Mouse (Mus musculus) stomach, postnatal 0 days (tissue): ENCODE measurements around the gene Ghrhr. TPM values are rescaled to one million over a fixed set of nuclear protein-coding genes. Genes with fewer than 3 reads are reported as not detected.

Source experiments
- ATAC-seq: fragments of 200-750 bp; cut with Nextera tagmentation; 2 replicates; pipeline ENCODE4 v1.8.0; 2017; ENCODE audit not compliant: low FRiP score, low TSS enrichment
- DNase-seq: peaks from one replicate; pipeline ENCODE4 v3.0.0-alpha.2; 2016; ENCODE audit warnings: low spot score
- H3K27ac ChIP-seq: fragments of 300-500 bp; sonication (generic); replicated peaks from 2 replicates; pipeline ENCODE4 v1.5.1; 2014; ENCODE audit warnings: mild to moderate bottlenecking, control low read depth
- H3K27me3 ChIP-seq: fragments of 300-500 bp; sonication (generic); 2 replicates; pipeline ENCODE4 v1.6.1; 2014; ENCODE audit warnings: low read length; ENCODE audit not compliant: control insufficient read depth, insufficient read depth
- H3K36me3 ChIP-seq: fragments of 300-500 bp; sonication (generic); 2 replicates; pipeline ENCODE4 v1.6.1; 2014; ENCODE audit warnings: low read length, mixed read lengths; ENCODE audit not compliant: control insufficient read depth, insufficient read depth
- H3K4me1 ChIP-seq: fragments of 300-500 bp; sonication (generic); replicated peaks from 2 replicates; pipeline ENCODE4 v1.6.1; 2014; ENCODE audit warnings: antibody characterized with exemption; ENCODE audit not compliant: control insufficient read depth, insufficient read depth
- H3K4me2 ChIP-seq: fragments of 300-500 bp; sonication (generic); replicated peaks from 2 replicates; pipeline ENCODE4 v1.6.1; 2014; ENCODE audit warnings: low read depth, mild to moderate bottlenecking, control low read depth, moderate library complexity
- H3K4me3 ChIP-seq: fragments of 300-500 bp; sonication (generic); 2 replicates; pipeline ENCODE4 v1.5.1; 2014; ENCODE audit warnings: low read depth, low read length, control low read depth
- H3K9ac ChIP-seq: fragments of 300-500 bp; sonication (generic); 2 replicates; pipeline ENCODE4 v1.6.1; 2014; ENCODE audit warnings: mild to moderate bottlenecking, low read length, control low read depth, mixed read lengths
- H3K9me3 ChIP-seq: fragments of 300-500 bp; sonication (generic); 2 replicates; pipeline ENCODE4 v1.6.1; 2016; ENCODE audit warnings: low read length; ENCODE audit not compliant: control insufficient read depth
- CTCF ChIP-seq: IDR thresholded peaks from 2 replicates; pipeline ENCODE4 v1.5.1; 2016; ENCODE audit warnings: antibody characterized with exemption, low read depth, mild to moderate bottlenecking, moderate library complexity
- EP300 ChIP-seq: optimal IDR thresholded peaks from 2 replicates; pipeline ENCODE3; 2016; ENCODE audit warnings: antibody characterized with exemption
- WGBS: fragments of 180-500 bp; shearing (Covaris S2); extraction: QIAGEN DNeasy Blood & Tissue Kit; methylation state at CpG from one replicate; pipeline ENCODE4 v1.1.7; 2014; 5-methylcytosine and 5-hydroxymethylcytosine counted together
- polyA plus RNA-seq: library from polyadenylated mRNA; unstranded; fragments of >200 nt; fragmentation: Nextera tagmentation; extraction: Ambion mirVana; gene quantifications from 2 replicates; pipeline ENCODE4 v1.2.1, GENCODE M21; 2015

The Ghrhr gene
- polyA plus RNA-seq, 1 experiment from 2014 or later = not detected

DNA sequence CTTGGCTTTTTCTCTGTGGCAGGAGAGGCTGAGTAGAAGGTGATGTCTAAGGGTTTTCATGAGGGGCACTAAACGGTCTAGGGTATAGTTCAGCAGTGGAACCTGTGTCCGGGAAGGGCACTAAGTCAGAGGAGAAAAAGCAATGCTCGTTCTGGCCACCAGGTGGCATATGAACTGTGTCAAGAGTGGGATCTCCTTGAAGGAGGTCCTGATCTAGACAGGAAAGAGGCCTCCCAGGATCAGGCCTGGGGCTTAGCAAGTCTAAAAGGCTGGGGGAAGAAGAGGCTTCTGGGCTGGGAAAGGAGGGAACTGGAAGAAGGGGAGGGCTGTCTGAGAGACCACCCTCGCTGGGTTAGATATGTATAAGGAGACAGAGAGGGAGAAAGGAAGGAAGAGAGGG, 16.4 kb downstream of the Ghrhr start:
- Histone ChIP-seq H3K4me1 (no peaks in the 10 kb centered on the region; the same call in 1 of the 2 replicates), H3K4me3 (no peak overlapping the region), H3K4me2 (no peak overlapping the region), H3K9ac (no peak overlapping the region), H3K27ac (no peak overlapping the region), H3K27me3 (no peaks in the 10 kb centered on the region), H3K9me3 (no peaks in the 10 kb centered on the region), H3K36me3 (no peaks in the 10 kb centered on the region)
- DNase-seq = peak; percentile 85
- WGBS = 8% methylated on average over 4 of the region's 4 CpGs
- TF ChIP-seq EP300 (no peak), CTCF (peak; percentile 92)
- ATAC-seq = peak; percentile 48; the same call in 1 of the 2 replicates

- DNase-seq (no peak), ATAC-seq (no peak)
- Histone ChIP-seq H3K36me3 (no peaks in the 10 kb centered on the region), H3K27ac (no peak overlapping the region), H3K9me3 (no peaks in the 10 kb centered on the region), H3K4me2 (no peak overlapping the region), H3K4me1 (no peaks in the 10 kb centered on the region; the same call in 1 of the 2 replicates), H3K27me3 (no peaks in the 10 kb centered on the region), H3K4me3 (no peak overlapping the region), H3K9ac (no peak overlapping the region)
- TF ChIP-seq EP300 (no peak), CTCF (no peak)
- WGBS = 74% methylated on average over 10 of the region's 10 CpGs
These were observed 18.8 kb downstream of the Ghrhr start for GRCm38 (mm10) chr6:55394854-55395253.

DNA sequence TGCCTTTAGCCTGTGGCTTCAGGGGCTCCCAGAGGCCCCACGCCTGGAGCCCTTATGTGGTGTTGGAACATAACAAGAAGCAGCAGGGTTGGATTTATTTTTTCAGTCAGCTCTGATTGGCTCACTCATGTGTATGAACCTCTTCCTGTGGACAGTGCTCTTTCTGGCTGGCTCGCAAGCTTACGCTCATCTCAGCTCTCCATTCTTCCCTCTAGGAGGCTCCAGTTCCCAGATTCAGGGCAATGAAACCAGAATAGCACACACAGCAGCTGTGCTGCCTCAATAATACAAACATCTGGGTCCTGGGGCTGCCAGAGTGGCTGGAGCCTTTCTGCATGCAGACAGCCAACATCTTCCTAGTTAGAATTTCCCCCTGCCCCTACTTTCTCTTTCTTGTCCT, 20.1 kb downstream of the Ghrhr start:
- TF ChIP-seq CTCF (peak; percentile 75), EP300 (no peak)
- Histone ChIP-seq H3K27me3 (no peaks in the 10 kb centered on the region), H3K9me3 (no peaks in the 10 kb centered on the region), H3K4me3 (no peak overlapping the region), H3K36me3 (no peaks in the 10 kb centered on the region), H3K4me1 (no peaks in the 10 kb centered on the region; the same call in 1 of the 2 replicates), H3K9ac (no peak overlapping the region), H3K27ac (peak overlapping the region; percentile 69; the same call in 1 of the 2 replicates), H3K4me2 (peak overlapping the region; percentile 25)
- ATAC-seq (peak; percentile 78; the same call in 1 of the 2 replicates), DNase-seq (peak; percentile 30)
- WGBS = 19% methylated on average over 3 of the region's 3 CpGs

GRCm38 (mm10) chr6:55396622-55397041, 20.5 kb downstream of the Ghrhr start:
- Histone ChIP-seq H3K36me3 (no peaks in the 10 kb centered on the region), H3K27me3 (no peaks in the 10 kb centered on the region), H3K9me3 (no peaks in the 10 kb centered on the region), H3K9ac (no peak overlapping the region), H3K4me1 (no peaks in the 10 kb centered on the region; the same call in 1 of the 2 replicates), H3K27ac (peak overlapping the region; percentile 69), H3K4me3 (no peak overlapping the region), H3K4me2 (peak overlapping the region; percentile 25)
- ATAC-seq = peak; percentile 41; the same call in 1 of the 2 replicates
- peak; percentile 37 for DNase-seq
- 47% methylated on average over 11 of the region's 11 CpGs for WGBS
- TF ChIP-seq CTCF = no peak
- TF ChIP-seq EP300 = no peak

DNA sequence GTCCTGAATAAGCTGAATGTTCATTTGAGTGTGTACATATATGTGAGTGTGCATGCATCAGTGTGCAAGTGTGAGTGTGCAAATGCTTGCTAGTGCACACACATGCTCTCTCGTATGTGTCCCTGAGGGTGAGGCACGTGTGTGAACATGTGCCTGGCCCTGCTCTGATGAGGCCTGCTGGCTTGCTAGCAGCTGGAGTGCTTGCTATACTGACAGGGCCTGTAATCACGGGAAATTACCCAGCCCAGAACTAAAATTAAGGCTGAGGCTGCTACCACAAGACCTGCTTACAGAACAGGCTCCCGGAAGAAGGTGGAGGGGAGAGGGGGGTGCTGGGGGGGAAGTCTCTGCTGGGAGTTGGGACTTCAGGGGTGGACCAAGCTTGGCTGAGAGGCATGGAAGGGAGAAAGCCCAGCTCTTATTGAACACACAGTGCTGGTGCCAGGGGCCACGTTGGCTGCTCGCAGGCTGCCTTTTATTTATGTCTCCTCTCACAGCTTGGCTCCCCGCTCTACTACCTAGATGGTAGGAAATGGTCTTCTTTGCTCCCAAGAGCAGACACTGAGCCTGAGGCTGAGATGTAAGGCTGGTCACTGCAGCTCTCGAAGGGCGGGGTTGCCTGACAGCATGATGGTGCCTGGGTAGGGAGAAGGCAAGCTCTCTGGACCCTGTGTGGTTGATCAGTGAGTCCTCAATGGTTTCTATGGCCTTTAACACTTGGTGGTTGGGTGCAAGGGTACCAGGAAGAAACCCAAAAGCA, 23.0 kb downstream of the Ghrhr start:
- 64% methylated on average over 9 of the region's 9 CpGs for WGBS
- no peak overlapping the region for H3K27ac ChIP-seq
- no peak for ATAC-seq
- H3K4me3 ChIP-seq = no peak overlapping the region
- no peaks in the 10 kb centered on the region for H3K9me3 ChIP-seq
- no peaks in the 10 kb centered on the region for H3K36me3 ChIP-seq
- no peak overlapping the region for H3K9ac ChIP-seq
- no peaks in the 10 kb centered on the region for H3K27me3 ChIP-seq
- TF ChIP-seq CTCF (no peak), EP300 (no peak)
- H3K4me2 ChIP-seq = no peak overlapping the region
- no peaks in the 10 kb centered on the region; the same call in 1 of the 2 replicates for H3K4me1 ChIP-seq
- DNase-seq = no peak

- Histone ChIP-seq H3K4me3 (no peak overlapping the region), H3K4me2 (no peak overlapping the region), H3K36me3 (no peaks in the 10 kb centered on the region), H3K27ac (no peak overlapping the region), H3K9ac (no peak overlapping the region), H3K9me3 (no peaks in the 10 kb centered on the region), H3K4me1 (no peaks in the 10 kb centered on the region; the same call in 1 of the 2 replicates), H3K27me3 (no peaks in the 10 kb centered on the region)
- ATAC-seq (no peak), DNase-seq (peak; percentile 69)
- WGBS = 61% methylated on average over 5 of the region's 5 CpGs
- TF ChIP-seq CTCF (no peak), EP300 (no peak)
These were observed 23.8 kb downstream of the Ghrhr start for GRCm38 (mm10) chr6:55399910-55400309.
